Mouse (Mus musculus) intestine, embryonic 16.5 days (tissue): ENCODE data around the gene Ddn. TPM values are rescaled to one million over a fixed set of nuclear protein-coding genes. Genes with fewer than 3 reads are reported as not detected.

Experiments
- ATAC-seq: fragments of 200-750 bp; cut with Nextera tagmentation; 2 replicates; pipeline ENCODE4 v1.8.0; 2017; ENCODE audit warnings: moderate TSS enrichment, moderate library complexity
- H3K27ac ChIP-seq: fragments of 300-500 bp; sonication (generic); 2 replicates; pipeline ENCODE4 v1.5.1; 2014; ENCODE audit warnings: mild to moderate bottlenecking, low read length
- H3K27me3 ChIP-seq: fragments of 300-500 bp; sonication (generic); replicated peaks from 2 replicates; pipeline ENCODE4 v1.6.1; 2014; ENCODE audit warnings: low read length, control low read depth, mixed read lengths; ENCODE audit not compliant: control insufficient read depth, insufficient read depth
- H3K36me3 ChIP-seq: fragments of 300-500 bp; sonication (generic); 2 replicates; pipeline ENCODE4 v1.6.1; 2014; ENCODE audit warnings: low read length, control low read depth; ENCODE audit not compliant: control insufficient read depth, insufficient read depth
- H3K4me1 ChIP-seq: fragments of 300-500 bp; sonication (generic); 2 replicates; pipeline ENCODE4 v1.6.1; 2014; ENCODE audit warnings: low read length, control low read depth, mixed read lengths; ENCODE audit not compliant: control insufficient read depth, insufficient read depth
- H3K4me2 ChIP-seq: fragments of 300-500 bp; sonication (generic); 2 replicates; pipeline ENCODE4 v1.6.1; 2014; ENCODE audit warnings: low read depth, low read length, control low read depth
- H3K4me3 ChIP-seq: fragments of 300-500 bp; sonication (generic); 2 replicates; pipeline ENCODE4 v1.5.1; 2014; ENCODE audit warnings: mild to moderate bottlenecking, low read length
- H3K9ac ChIP-seq: fragments of 300-500 bp; sonication (generic); 2 replicates; pipeline ENCODE4 v1.6.1; 2014; ENCODE audit warnings: low read depth, low read length
- H3K9me3 ChIP-seq: fragments of 300-500 bp; sonication (generic); 2 replicates; pipeline ENCODE4 v1.6.1; 2016; ENCODE audit warnings: low read length, control low read depth; ENCODE audit not compliant: control insufficient read depth
- WGBS: fragments of 180-500 bp; shearing (Covaris S2); extraction: QIAGEN DNeasy Blood & Tissue Kit; methylation state at CpG from one replicate; pipeline ENCODE4 v1.1.7; 2014; 5-methylcytosine and 5-hydroxymethylcytosine counted together
- polyA plus RNA-seq: library from polyadenylated mRNA; unstranded; fragments of >200 nt; fragmentation: Nextera tagmentation; extraction: Ambion mirVana; gene quantifications from 2 replicates; pipeline ENCODE4 v1.2.1, GENCODE M21; 2015

Ddn gene
- polyA plus RNA-seq: not detected in 2 replicates

DNA sequence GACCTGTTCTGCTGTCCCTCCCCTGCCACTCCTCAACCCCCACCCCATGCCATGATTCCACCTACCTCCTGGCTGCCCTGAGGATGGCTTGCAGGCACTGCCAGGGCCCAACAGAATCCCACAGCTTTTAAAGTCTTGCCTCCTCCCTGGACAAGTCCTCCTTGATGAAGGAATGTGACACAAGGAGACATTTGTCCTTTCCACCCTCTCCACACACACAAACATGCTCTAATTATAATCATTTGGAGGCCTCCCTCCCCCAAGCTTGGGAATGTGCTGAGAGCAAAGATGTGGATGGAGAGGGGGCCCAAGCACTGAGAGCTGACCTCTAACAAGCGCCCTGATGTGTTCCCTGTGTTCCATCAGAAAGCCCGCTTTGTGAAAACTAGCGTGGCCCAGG, at the start of gene Ddn:
Gene Ddn (minus strand): TSS at position 101 of the 400 bp plus-strand sequence.
- H3K9ac ChIP-seq: no peak within 1 kb of the TSS
- no peak within 1 kb of the TSS for H3K4me2 ChIP-seq
- H3K4me3 ChIP-seq: peak within 1 kb of the TSS; percentile 45
- ATAC-seq: no peak
- H3K4me1 ChIP-seq: peaks cover 27% of the 10 kb centered on the region
- H3K27ac ChIP-seq: no peak within 1 kb of the TSS
- 53% methylated on average over 3 of the region's 3 CpGs for WGBS
- peaks cover 55% of the 10 kb centered on the region for H3K27me3 ChIP-seq
- H3K9me3 ChIP-seq: no peaks in the 10 kb centered on the region
- H3K36me3 ChIP-seq: peaks cover 7% of the 10 kb centered on the region

DNA sequence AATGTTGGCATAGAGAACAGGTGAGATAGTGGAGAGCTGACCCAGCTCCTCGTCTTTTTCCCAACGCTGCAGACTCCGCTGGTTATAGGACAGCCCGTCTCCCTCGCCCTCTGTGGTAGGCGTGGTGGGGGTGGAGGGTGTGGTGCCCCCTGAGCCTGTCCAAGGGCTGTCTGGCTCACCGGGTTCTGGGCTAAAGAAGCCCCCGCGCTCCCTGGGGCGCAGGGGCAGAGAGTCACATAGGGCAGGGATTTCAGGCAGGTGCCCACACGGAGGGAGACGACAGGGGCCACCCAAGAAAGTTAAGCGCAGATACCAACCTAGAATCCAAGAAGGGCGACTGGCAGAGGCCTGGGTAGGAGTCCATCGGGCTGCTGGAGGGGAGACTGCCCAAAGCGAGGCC, 44.9 kb upstream of the Ddn start:
- ATAC-seq: no peak
- Histone ChIP-seq H3K9me3 (no peaks in the 10 kb centered on the region), H3K36me3 (peaks cover 56% of the 10 kb centered on the region), H3K4me1 (peaks cover 5% of the 10 kb centered on the region; the same call in 1 of the 2 replicates), H3K4me2 (no peak overlapping the region), H3K4me3 (no peak overlapping the region), H3K27ac (no peak overlapping the region), H3K9ac (no peak overlapping the region), H3K27me3 (no peaks in the 10 kb centered on the region)
- 84% methylated on average over 16 of the region's 16 CpGs for WGBS

DNA sequence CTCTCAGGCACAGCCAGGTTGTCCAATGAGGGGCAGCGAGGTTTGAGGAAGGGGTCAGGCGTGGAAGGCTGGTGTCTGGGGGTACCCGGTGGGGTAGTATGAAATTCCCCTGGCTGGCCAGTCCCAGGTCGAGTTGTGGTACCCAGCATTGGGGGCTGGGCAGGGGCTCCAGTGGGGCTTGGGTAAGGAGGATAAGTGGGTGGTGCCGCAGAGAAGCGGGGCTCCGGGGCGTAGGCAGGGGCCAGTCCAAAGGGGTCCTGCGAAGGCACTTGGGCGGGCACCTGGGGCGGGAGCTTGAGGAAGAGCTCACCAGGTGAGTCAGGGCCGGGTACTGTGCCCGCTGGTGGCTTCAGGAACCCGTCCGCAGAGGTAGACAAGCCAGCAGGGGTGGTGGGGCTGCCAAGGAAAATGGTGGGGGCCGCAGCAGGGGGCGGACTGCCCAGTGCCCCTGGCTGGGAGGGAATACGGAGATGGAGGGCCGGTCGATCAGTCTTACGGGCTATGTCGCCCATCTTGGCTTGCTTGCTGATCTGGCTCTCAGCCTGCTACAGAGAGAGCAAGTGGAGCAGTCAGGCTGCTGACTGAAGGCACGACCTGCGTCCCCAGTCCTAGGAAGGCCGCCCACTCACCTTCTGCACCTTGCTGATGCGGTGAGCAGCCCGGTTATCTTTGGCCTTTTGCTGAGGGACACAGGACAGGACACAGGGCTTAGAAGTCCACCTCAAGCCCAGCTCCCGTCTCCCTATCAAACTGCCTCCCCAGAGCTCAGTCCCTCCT, 44.1 kb upstream of the Ddn start:
- 93% methylated on average over 28 of the region's 28 CpGs for WGBS
- H3K9ac ChIP-seq: no peak overlapping the region
- no peaks in the 10 kb centered on the region for H3K9me3 ChIP-seq
- H3K4me3 ChIP-seq: no peak overlapping the region
- ATAC-seq: no peak
- no peak overlapping the region for H3K27ac ChIP-seq
- peaks cover 5% of the 10 kb centered on the region; the same call in 1 of the 2 replicates for H3K4me1 ChIP-seq
- H3K4me2 ChIP-seq: no peak overlapping the region
- no peaks in the 10 kb centered on the region for H3K27me3 ChIP-seq
- peaks cover 60% of the 10 kb centered on the region for H3K36me3 ChIP-seq

DNA sequence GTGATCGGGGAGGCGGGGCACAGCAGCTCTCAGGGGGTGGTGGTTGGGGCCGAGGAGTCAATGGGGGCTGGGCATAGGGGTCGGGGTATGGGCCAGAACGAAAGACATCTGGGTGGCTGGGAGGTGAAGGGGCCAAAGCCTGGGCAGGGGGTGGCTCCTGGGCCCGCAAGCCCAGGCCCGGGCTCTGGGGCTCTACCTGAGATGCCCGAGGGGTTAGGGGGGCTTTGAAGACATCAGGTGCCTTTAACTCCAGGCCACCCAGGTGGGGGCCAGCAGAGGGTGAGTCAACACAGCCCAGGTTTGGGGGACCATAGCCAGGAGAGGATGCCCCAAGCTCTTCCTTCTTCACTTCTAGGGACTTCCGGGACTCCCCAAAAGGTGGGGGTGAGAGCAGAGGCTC, 43.4 kb upstream of the Ddn start:
- no peak overlapping the region for H3K4me2 ChIP-seq
- no peaks in the 10 kb centered on the region for H3K9me3 ChIP-seq
- 91% methylated on average over 9 of the region's 9 CpGs for WGBS
- H3K27ac ChIP-seq: no peak overlapping the region
- H3K36me3 ChIP-seq: peaks cover 55% of the 10 kb centered on the region
- no peaks in the 10 kb centered on the region for H3K27me3 ChIP-seq
- no peak overlapping the region for H3K4me3 ChIP-seq
- peaks cover 5% of the 10 kb centered on the region; the same call in 1 of the 2 replicates for H3K4me1 ChIP-seq
- H3K9ac ChIP-seq: no peak overlapping the region
- ATAC-seq: no peak

DNA sequence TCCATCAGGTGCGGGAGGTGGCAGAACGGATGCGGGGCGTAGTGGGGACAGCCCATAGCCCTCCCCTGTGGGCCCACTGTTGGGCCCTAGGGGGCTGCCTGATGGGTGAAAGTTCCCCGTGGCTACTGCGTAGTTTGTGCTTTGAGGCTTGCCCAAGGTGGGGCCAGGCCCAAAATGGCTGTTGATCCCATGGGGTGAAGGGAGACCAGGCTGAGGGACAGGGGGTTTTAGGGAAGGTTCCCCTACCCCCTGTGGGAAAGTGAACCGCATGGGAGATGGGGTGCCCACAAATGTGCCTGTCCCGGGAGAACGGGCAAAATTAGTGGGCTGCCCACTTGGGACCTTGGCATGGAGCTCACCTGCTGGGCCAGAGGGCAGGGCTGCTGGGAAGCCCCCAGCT, 42.8 kb upstream of the Ddn start:
- no peak overlapping the region for H3K27ac ChIP-seq
- H3K4me3 ChIP-seq: no peak overlapping the region
- H3K9me3 ChIP-seq: no peaks in the 10 kb centered on the region
- no peak overlapping the region for H3K4me2 ChIP-seq
- no peaks in the 10 kb centered on the region for H3K27me3 ChIP-seq
- WGBS: 94% methylated on average over 9 of the region's 9 CpGs
- 0 out of 2 replicates have a peak overlapping the region, but pooled peaks have one; percentile 14 for H3K9ac ChIP-seq
- H3K4me1 ChIP-seq: peaks cover 5% of the 10 kb centered on the region; the same call in 1 of the 2 replicates
- H3K36me3 ChIP-seq: peaks cover 54% of the 10 kb centered on the region
- ATAC-seq: no peak

DNA sequence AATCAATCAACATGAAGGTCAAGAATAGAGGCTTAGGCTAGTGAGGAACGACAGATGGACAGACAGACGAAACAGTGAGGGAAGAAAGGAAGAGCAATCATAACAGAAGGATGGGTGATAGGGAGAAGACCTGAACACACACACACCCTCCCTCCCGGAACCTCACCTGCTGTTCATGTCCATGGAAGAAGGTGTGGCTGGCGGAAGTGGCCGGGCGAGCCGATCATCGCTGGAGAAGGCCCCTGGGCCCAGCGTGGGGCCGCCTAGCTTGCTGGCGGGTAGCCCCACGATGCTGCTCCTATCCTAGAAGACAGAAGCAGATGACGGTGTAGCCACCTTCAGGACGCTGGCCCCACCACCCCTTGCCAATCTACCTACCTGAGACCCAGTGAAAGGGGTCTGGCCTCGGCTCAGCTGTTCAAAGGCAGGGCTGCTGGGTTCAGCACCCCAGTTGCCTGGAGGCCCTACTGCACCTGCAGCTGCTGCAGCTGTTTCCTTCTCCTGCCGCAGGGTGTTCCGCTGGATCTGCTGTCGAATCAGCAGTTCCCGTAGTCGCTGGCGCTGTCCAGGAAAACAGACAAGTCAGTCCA, 42.0 kb upstream of the Ddn start:
- Histone ChIP-seq H3K27ac (no peak overlapping the region), H3K4me3 (no peak overlapping the region), H3K36me3 (peaks cover 56% of the 10 kb centered on the region), H3K4me1 (peaks cover 5% of the 10 kb centered on the region; the same call in 1 of the 2 replicates), H3K4me2 (no peak overlapping the region), H3K9me3 (no peaks in the 10 kb centered on the region), H3K27me3 (no peaks in the 10 kb centered on the region), H3K9ac (no peak overlapping the region)
- WGBS: 76% methylated on average over 21 of the region's 21 CpGs
- peak; percentile 55; the same call in 1 of the 2 replicates for ATAC-seq

DNA sequence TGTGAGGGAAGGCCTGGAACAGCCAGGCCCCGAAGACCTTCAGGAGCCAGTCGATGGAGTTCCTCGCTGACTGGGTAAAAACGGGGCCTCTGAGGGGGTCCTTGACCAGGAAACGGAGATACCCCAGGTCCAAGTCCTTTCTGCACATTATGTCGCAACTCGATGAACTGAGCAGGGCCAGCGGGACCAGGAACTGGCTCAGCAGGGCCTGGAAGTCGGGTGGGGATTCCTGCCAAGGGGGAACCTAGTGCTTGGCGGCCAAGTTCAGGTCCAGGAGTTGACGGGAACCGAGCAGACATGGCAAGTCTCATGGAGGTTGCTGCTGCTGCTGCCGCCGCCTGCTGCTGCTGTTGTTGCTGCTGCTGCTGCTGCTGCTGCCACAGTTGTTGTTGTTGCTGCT, 41.4 kb upstream of the Ddn start:
- Histone ChIP-seq H3K4me3 (no peak overlapping the region), H3K36me3 (peaks cover 60% of the 10 kb centered on the region), H3K9ac (no peak overlapping the region; the same call in 1 of the 2 replicates), H3K27me3 (no peaks in the 10 kb centered on the region), H3K27ac (no peak overlapping the region), H3K4me1 (peaks cover 5% of the 10 kb centered on the region; the same call in 1 of the 2 replicates), H3K9me3 (no peaks in the 10 kb centered on the region), H3K4me2 (no peak overlapping the region)
- 77% methylated on average over 14 of the region's 14 CpGs for WGBS
- peak; percentile 38; the same call in 1 of the 2 replicates for ATAC-seq

DNA sequence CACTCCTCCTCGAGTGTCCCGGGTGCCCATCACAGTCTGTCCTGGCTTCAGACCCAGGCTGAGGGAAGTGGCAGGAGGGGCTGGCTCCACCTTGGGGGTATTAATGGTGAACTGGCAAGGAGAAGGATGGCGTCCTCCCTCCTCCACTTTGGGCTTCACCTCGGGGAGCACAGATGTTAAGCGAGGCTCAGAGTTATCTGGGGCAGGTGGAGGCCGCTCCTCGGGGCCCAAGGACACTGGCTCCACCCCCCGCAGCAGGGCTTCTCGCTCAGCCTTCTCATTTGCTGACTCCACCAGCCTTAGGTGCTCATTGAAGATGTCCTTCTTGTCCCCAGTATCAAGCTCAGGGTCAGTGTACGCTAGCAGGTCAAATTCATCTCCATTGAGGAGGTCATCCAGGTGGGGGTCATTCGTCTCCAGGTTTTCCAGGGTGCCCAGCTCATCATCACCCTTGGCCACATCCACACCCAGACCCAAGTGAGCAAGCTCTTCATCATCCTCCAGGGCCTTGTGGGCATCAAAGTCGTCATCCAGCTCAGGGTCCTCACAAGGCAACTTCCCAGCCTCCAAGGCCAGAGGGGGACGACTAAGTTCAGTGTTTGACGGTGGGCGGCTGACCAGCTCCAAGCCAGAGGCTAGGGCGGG, 40.8 kb upstream of the Ddn start:
- 84% methylated on average over 16 of the region's 16 CpGs for WGBS
- Histone ChIP-seq H3K4me3 (no peak overlapping the region), H3K4me2 (no peak overlapping the region), H3K9me3 (no peaks in the 10 kb centered on the region), H3K36me3 (peaks cover 61% of the 10 kb centered on the region), H3K27me3 (no peaks in the 10 kb centered on the region), H3K4me1 (peaks cover 5% of the 10 kb centered on the region; the same call in 1 of the 2 replicates), H3K27ac (no peak overlapping the region), H3K9ac (no peak overlapping the region)
- ATAC-seq: no peak

DNA sequence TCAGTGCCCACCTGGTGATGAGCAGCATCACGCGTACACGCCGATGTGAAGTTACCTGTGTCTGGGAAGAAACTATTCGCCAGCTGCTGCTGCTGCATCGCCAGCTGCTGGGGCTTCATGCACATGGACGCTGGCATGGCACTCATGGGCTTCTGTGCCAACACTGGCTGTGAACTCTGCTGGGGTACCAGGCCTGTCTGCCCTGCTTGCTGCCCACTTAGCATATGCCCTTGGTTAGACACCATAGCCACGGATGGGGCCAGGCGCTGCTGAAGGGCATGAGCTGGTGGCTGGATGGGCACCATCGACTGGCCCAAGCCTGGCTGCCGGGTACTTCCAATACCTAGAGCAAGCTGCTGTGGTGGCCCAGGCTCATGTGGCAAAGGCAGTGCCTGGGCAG, 39.9 kb upstream of the Ddn start:
- Histone ChIP-seq H3K4me2 (no peak overlapping the region), H3K4me3 (no peak overlapping the region), H3K9me3 (no peaks in the 10 kb centered on the region), H3K27ac (no peak overlapping the region), H3K4me1 (peaks cover 5% of the 10 kb centered on the region; the same call in 1 of the 2 replicates), H3K27me3 (no peaks in the 10 kb centered on the region), H3K9ac (no peak overlapping the region), H3K36me3 (peaks cover 64% of the 10 kb centered on the region)
- no peak for ATAC-seq
- 95% methylated on average over 11 of the region's 11 CpGs for WGBS
